Mouse (Mus musculus): ENCODE data around the gene Uchl3. TPM values are rescaled to one million over a fixed set of nuclear protein-coding genes. Genes with fewer than 3 reads are reported as not detected.

Gene Uchl3
- 143 and 152 TPM in 2 replicates for polyA plus RNA-seq (2015; fragmentation: Nextera tagmentation; extraction: Ambion mirVana)

GRCm38 (mm10) chr14:101653581-101654525, at the start of gene Uchl3:
Gene Uchl3 (plus strand): TSS chr14:101653967.
- ATAC-seq (replicated peaks; ENCODE audit: low FRiP score), result peak; percentile 91
- Histone ChIP-seq H3K4me3 (replicated peaks) (peak within 1 kb of the TSS; percentile 99), H3K4me1 (peaks cover 8% of the 10 kb centered on the region), H3K36me3 (no peaks in the 10 kb centered on the region), H3K9ac (peak within 1 kb of the TSS; percentile 83), H3K27me3 (no peaks in the 10 kb centered on the region), H3K9me3 (replicated peaks) (no peaks in the 10 kb centered on the region), H3K4me2 (peak within 1 kb of the TSS; percentile 88), H3K27ac (peak within 1 kb of the TSS; percentile 75)
- under 1% methylated on average over 67 of the region's 81 CpGs for WGBS

- ATAC-seq (replicated peaks; ENCODE audit: low FRiP score), result no peak
- no peak overlapping the region for H3K4me3 ChIP-seq (replicated peaks)
- peaks cover 22% of the 10 kb centered on the region for H3K4me1 ChIP-seq
- no peak overlapping the region for H3K27ac ChIP-seq
- no peak overlapping the region for H3K4me2 ChIP-seq
- H3K9ac ChIP-seq, result no peak overlapping the region
- WGBS, result 71% methylated on average over 2 of the region's 2 CpGs
- H3K9me3 ChIP-seq (replicated peaks), result no peaks in the 10 kb centered on the region
- H3K27me3 ChIP-seq, result no peaks in the 10 kb centered on the region
- H3K36me3 ChIP-seq, result no peaks in the 10 kb centered on the region
Measured at GRCm38 (mm10) chr14:101605843-101606242, 47.9 kb upstream of the Uchl3 start.

DNA sequence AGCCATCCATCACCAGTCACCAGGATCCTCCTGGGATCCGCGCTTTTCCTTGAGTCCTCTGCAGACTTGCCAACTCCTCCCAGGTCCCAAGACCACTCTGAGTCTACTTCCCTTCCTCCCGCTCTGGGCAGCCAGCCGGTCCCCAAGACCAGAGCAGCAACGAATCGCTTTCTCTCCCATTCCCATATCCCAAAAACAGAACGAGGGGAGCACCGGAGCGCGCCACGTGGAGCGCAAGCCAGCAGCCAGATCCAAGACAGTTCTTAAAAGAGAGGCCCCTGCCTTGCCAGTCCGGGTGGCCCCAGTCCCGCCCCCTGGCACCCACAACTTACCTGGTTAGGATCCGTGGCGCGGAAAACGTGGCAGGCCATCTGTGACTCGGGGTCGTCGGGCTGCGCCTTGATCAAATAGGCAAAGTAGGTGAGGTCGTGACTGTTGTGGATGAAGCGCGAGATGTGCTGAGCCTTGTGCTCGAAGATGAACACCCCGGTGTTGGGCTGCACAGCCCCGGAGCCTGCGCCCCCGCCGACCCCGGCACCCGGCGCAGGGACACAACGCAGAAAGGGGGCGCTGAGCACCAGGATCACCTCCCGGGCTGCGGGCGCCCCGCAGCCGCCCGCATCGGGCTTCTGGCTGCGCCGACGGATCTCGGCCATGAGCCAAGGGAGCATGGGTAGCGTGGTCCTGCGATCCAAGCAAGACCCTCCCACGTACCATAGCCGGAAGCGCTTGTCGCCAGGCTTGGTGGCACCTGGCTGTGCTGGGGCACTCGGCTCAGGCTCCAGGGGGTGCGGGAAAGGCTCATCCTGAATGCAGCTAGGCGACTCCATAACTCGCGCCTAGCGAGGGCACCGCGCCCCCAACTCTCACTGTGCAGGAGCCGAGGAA, 45.9 kb upstream of the Uchl3 start:
- Histone ChIP-seq H3K9ac (peak overlapping the region; percentile 74), H3K4me1 (peaks cover 15% of the 10 kb centered on the region), H3K4me2 (peak overlapping the region; percentile 99), H3K27me3 (no peaks in the 10 kb centered on the region), H3K36me3 (no peaks in the 10 kb centered on the region), H3K27ac (peak overlapping the region; percentile 90), H3K9me3 (replicated peaks) (no peaks in the 10 kb centered on the region), H3K4me3 (replicated peaks) (peak overlapping the region; percentile 82)
- ATAC-seq (replicated peaks; ENCODE audit: low FRiP score), result peak; percentile 57
- WGBS, result under 1% methylated on average over 61 of the region's 62 CpGs

GRCm38 (mm10) chr14:101608519-101609368, 45.0 kb upstream of the Uchl3 start, which contains the start of gene Tbc1d4:
Gene Tbc1d4 (minus strand): TSS chr14:101609191.
- Histone ChIP-seq H3K4me2 (peak within 1 kb of the TSS; percentile 99), H3K9ac (peak within 1 kb of the TSS; percentile 74), H3K4me1 (peaks cover 12% of the 10 kb centered on the region), H3K9me3 (replicated peaks) (no peaks in the 10 kb centered on the region), H3K27me3 (no peaks in the 10 kb centered on the region), H3K4me3 (replicated peaks) (peak within 1 kb of the TSS; percentile 82), H3K27ac (peak within 1 kb of the TSS; percentile 90), H3K36me3 (no peaks in the 10 kb centered on the region)
- ATAC-seq (replicated peaks; ENCODE audit: low FRiP score), result peak; percentile 94
- under 1% methylated on average over 62 of the region's 62 CpGs for WGBS

DNA sequence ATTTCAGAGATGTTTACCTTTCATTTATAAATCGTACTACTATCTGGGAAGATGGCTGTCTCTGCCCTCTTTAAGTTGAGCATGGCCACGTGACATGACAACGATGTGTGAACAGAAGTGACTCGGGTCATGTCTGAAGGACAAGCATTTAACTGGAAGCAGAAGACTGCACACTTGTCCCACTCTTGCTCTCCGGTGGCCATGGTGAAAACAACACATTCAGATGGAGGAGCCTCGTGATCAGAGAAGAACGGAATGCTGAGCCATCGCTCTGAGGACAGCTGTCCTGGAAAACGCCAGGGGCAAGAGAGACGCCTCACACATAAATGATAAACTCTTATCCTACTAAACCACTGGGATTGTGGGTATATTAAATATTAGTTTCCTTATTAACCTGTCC, 43.1 kb upstream of the Uchl3 start:
- H3K36me3 ChIP-seq, result no peaks in the 10 kb centered on the region
- 83% methylated on average over 10 of the region's 10 CpGs for WGBS
- ATAC-seq (replicated peaks; ENCODE audit: low FRiP score), result no peak

DNA sequence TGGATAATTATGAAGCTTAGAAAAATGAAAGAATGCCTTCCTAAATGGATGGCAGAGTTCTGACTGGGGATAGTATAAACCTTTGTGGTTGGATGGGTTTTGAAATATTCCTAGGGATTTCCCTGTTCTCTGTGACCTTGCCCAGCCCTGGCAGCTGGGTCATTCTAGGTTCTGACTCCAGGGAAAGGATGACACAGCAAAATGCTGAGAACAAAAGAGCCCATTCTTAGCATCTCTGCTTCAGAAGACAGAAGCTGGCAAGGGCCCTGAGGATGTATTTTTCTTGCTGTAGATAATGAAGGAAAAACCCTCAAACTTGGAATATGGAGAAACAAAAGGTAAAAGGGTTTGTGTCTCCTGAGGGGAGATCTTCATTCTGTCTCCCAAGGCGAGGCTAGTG, 40.6 kb upstream of the Uchl3 start:
- Histone ChIP-seq H3K27me3 (no peaks in the 10 kb centered on the region), H3K36me3 (no peaks in the 10 kb centered on the region), H3K4me1 (no peaks in the 10 kb centered on the region), H3K4me2 (no peak overlapping the region), H3K27ac (no peak overlapping the region), H3K9ac (no peak overlapping the region), H3K4me3 (replicated peaks) (no peak overlapping the region), H3K9me3 (replicated peaks) (no peaks in the 10 kb centered on the region)
- WGBS, result 73% methylated on average over 1 of the region's 1 CpGs
- no peak for ATAC-seq (replicated peaks; ENCODE audit: low FRiP score)

More for the DNA sequence above, 43.1 kb upstream of the Uchl3 start:
- Histone ChIP-seq H3K27me3 (no peaks in the 10 kb centered on the region), H3K4me2 (no peak overlapping the region), H3K9me3 (replicated peaks) (no peaks in the 10 kb centered on the region), H3K27ac (no peak overlapping the region), H3K4me3 (replicated peaks) (no peak overlapping the region), H3K4me1 (peaks cover 12% of the 10 kb centered on the region), H3K9ac (no peak overlapping the region)

DNA sequence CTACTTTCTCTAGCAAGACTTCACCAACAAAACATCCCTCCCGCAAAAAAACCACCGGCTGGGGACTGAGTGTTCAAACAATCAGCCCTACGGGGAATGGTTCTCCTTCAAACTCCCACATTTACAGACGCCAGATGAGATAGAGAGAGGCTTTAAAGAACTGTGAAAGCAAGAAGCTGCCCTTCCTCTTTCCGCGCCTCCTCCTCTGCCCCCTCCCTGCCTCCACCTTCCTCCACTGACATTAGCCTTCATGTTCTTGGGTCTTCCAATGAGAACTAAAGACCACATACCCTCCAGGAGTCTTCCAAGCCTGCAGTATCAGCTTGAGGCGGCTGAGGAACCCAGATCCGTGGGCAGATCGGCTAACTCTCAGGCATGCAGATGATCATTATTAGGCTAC, 37.6 kb upstream of the Uchl3 start:
- Histone ChIP-seq H3K9ac (no peak overlapping the region), H3K27ac (no peak overlapping the region)
- 81% methylated on average over 9 of the region's 9 CpGs for WGBS

DNA sequence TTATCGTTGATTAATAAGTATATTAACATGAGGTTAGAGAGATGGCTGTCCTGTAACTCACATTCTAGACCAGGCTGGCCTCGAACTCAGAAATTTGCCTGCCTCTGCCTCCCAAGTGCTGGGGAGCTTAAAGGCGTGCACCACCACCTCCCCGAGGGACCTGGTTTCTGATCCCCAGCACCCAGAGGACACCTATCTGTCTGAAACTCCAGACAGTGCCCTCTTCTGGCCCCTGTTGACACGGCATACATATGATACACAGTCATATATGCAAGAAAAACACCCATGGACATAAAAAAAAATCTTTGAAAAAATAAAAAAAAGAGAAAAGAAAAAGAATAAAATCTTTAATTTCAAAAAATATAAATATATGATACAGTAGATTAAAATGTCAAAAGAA, 36.1 kb upstream of the Uchl3 start:
- Histone ChIP-seq H3K9ac (no peak overlapping the region), H3K36me3 (no peaks in the 10 kb centered on the region), H3K27ac (no peak overlapping the region), H3K4me2 (no peak overlapping the region), H3K27me3 (no peaks in the 10 kb centered on the region), H3K4me3 (replicated peaks) (no peak overlapping the region), H3K4me1 (no peaks in the 10 kb centered on the region), H3K9me3 (replicated peaks) (no peaks in the 10 kb centered on the region)
- no peak for ATAC-seq (replicated peaks; ENCODE audit: low FRiP score)
- 90% methylated on average over 5 of the region's 5 CpGs for WGBS

More for the DNA sequence above, 37.6 kb upstream of the Uchl3 start:
- Histone ChIP-seq H3K4me3 (replicated peaks) (no peak overlapping the region), H3K9me3 (replicated peaks) (no peaks in the 10 kb centered on the region), H3K4me1 (no peaks in the 10 kb centered on the region), H3K4me2 (no peak overlapping the region), H3K27me3 (no peaks in the 10 kb centered on the region), H3K36me3 (no peaks in the 10 kb centered on the region)
- ATAC-seq (replicated peaks; ENCODE audit: low FRiP score), result no peak

DNA sequence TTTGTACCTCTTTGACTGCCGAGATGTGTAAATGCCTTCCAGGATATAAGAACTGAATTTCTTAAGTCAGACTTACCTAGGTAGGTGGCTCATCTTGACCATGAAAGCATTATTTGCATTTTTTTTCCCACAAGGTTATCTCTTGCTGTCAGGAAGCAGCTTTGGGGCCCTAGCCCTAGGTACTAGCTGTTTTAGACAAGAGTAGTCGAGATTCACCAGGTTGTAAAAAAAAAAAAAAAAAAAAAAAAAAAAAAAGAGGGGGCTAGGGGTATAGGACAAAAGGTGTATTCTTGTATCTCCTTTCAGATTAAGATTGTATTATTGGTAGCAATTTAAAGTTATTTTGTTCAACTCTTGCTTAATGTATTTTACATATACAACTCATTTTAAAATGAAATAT, 23.2 kb upstream of the Uchl3 start:
- H3K27ac ChIP-seq, result no peak overlapping the region
- H3K4me3 ChIP-seq (replicated peaks), result no peak overlapping the region
- H3K9me3 ChIP-seq (replicated peaks), result no peaks in the 10 kb centered on the region
- ATAC-seq (replicated peaks; ENCODE audit: low FRiP score), result no peak
- WGBS, result 83% methylated on average over 2 of the region's 2 CpGs
- no peak overlapping the region for H3K9ac ChIP-seq
- H3K36me3 ChIP-seq, result peaks cover 30% of the 10 kb centered on the region
- H3K4me1 ChIP-seq, result no peaks in the 10 kb centered on the region
- H3K27me3 ChIP-seq, result no peaks in the 10 kb centered on the region
- no peak overlapping the region for H3K4me2 ChIP-seq

DNA sequence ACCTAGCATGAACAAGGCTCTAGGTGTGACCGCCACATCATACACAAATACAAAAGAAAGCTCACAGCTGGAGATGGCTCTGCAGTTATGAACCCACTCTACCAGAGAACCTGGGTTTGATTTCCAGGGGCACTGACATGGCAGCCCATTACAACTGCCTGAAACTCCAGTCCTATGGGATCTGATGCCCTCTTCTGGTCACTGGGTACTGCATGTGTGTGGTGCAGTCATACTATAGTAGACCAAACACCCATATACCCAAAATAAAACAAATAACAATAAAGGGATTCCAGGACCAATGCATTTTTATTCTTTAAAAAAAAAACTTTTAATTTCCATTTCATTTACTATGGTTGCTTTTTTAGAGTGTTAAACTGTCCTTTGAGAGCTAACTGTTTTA, 18.0 kb upstream of the Uchl3 start:
- Histone ChIP-seq H3K27me3 (no peaks in the 10 kb centered on the region), H3K4me2 (no peak overlapping the region), H3K9ac (no peak overlapping the region), H3K36me3 (peaks cover 35% of the 10 kb centered on the region), H3K4me3 (replicated peaks) (no peak overlapping the region), H3K9me3 (replicated peaks) (no peaks in the 10 kb centered on the region), H3K27ac (no peak overlapping the region), H3K4me1 (peaks cover 6% of the 10 kb centered on the region)
- 97% methylated on average over 1 of the region's 1 CpGs for WGBS
- ATAC-seq (replicated peaks; ENCODE audit: low FRiP score), result no peak

DNA sequence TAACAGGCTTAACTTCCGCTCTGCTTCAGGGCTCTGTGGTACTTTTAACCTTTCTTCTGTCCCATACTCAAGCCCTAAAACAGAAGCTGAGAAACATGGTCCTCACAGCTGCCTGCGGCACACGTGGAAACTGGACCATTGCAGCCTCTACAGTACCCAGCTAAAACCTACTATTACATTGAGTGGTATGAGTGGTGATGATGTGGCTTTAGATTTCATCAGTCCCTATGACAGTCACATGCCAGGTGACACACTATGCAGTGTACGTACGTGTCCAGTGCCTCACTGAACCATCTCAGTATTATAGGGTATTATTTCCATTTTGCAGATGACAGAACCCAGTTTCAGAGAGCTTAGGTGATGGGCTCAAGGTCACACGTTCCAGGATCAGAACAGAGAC, 16.4 kb upstream of the Uchl3 start:
- no peaks in the 10 kb centered on the region for H3K9me3 ChIP-seq (replicated peaks)
- H3K4me3 ChIP-seq (replicated peaks), result no peak overlapping the region
- no peak overlapping the region for H3K27ac ChIP-seq
- H3K4me1 ChIP-seq, result peaks cover 6% of the 10 kb centered on the region
- ATAC-seq (replicated peaks; ENCODE audit: low FRiP score), result no peak
- no peak overlapping the region for H3K4me2 ChIP-seq
- no peaks in the 10 kb centered on the region for H3K27me3 ChIP-seq
- H3K36me3 ChIP-seq, result peaks cover 28% of the 10 kb centered on the region
- 90% methylated on average over 6 of the region's 6 CpGs for WGBS
- no peak overlapping the region for H3K9ac ChIP-seq

Data from kidney, embryonic 15.5 days (tissue).